Mouse (Mus musculus): Measurements from ENCODE around the gene Jmjd1c.

DNA sequence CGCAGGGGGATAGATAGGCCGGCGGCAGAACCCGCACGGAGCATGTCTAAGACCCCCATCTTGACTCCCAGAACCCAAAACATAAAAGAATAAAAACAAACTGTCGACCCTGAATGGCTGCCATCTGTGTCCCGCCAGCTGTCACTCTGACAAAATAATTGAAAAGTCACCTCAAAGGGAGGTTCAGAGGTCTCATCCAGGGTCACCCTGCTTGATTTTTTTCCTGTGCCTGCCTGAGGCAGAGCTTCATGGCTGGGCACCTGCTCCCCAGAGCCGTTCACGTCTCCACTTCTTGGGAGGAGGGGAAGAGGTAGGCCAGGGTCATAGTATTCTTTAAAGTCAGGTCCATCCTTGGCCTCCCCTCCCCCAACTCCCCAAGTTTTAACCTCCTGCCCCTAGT, 8.6 kb downstream of the Jmjd1c start:
- no peak for TF ChIP-seq CTCF (IDR thresholded peaks at IDR 0.05; ENCODE audit: borderline replicate concordance, control insufficient read depth, extremely low read depth, insufficient read depth, low read length, poor library complexity)
- no peak for TF ChIP-seq POLR2A (IDR thresholded peaks at IDR 0.05; ENCODE audit: control insufficient read depth, extremely low read depth, insufficient read depth, low read length, poor library complexity)

All from thymus, adult 2 months (tissue).